Mouse (Mus musculus): ENCODE results near the gene Gm4513.
"Not testable (repeated sequence)": the region's sequence is repeated elsewhere in the genome, so short reads cannot be mapped to it uniquely, and the experiment has no call there.

The Gm4513 gene

GRCm38 (mm10) chr7:20598921-20599320, at the start of gene Gm4513:
Gm4513 (minus strand) TSS chr7:20599021.
- in situ Hi-C loops (cut with MboI): not testable (repeated sequence)

DNA sequence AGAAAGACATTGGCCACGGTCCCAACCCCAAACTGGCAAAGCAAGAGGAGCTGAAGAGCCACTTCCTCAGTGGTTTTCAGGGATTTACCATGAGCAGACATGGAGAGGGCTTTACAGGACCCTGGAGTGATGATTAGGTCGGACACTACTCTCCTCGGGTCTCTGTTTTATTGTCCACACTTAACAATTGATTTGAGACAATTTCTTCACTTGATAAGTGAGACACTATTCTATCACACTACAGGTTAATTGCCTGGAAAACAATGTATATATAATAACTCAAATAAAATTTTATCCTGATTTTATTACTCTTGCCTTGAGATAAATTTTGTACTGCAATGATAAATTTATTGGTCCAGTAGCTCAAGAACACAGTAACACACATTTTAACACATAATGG, 22.7 kb downstream of the Gm4513 start, which contains the start of gene Gm4141:
TSS of gene Gm4141 (minus strand) at position 101 of the 400 bp plus-strand sequence.
- in situ Hi-C loops (cut with MboI): not testable (repeated sequence)

- in situ Hi-C loops (cut with MboI): not testable (repeated sequence)
Observed at GRCm38 (mm10) chr7:20545657-20546056, 53.2 kb downstream of the Gm4513 start, which contains the start of gene Gm5726. Gm5726 (minus strand) TSS chr7:20545757.

All from mature B cell (primary cell).